Mouse (Mus musculus): ENCODE results near the gene Trnp1.

The Trnp1 gene

DNA sequence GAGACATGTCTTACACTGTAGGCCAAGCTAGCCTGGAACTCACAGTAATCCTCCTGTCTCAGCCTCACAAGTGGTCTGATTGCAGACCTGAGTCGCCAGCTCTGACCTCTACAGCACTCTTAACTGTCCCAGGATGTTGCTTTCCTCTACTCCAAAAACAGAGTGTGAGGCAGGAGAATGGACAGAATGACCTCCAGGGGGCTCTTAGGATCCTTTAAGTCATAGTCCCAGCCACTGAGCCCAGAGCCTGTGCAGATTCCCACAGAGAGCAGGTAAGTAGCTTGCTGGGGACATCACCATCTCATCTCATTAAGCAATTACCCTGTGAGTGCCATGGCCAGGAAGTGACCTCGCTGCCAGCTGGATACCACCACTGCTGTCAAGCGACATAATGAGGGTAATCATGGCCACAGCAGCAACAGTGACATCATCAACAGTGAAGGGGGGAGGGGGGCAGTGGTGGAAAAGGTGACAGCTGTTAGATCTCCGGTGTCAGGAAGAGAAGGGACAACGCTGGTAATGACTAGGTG lies 37.5 kb downstream of the Trnp1 start:
- DNase-seq (ENCODE audit: low read depth, low spot score): no peak

DNA sequence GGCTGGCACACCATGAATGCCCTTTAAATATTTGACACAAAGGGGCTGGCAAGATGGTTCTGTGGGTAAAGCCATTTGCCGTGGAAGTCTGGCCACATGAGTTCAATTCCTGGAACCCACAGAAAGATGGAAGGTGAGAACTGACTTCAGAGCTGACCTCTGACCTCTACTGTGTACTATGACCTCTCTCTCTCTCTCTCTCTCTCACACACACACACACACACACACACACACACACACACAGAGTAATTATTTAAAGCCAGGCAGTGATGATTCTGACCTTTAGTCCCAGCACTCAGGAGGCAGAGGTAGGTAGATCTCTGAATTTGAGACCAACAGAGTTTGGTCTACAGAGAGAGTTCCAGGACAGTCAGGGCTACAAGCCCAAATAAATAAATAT lies 38.3 kb downstream of the Trnp1 start:
- DNase-seq (ENCODE audit: low read depth, low spot score): no peak

- DNase-seq (ENCODE audit: low read depth, low spot score): no peak
These were observed 40.3 kb downstream of the Trnp1 start for GRCm38 (mm10) chr4:133458044-133458443.

- no peak for DNase-seq (ENCODE audit: low read depth, low spot score)
These were observed 45.9 kb downstream of the Trnp1 start for GRCm38 (mm10) chr4:133452433-133452832.

- no peak for DNase-seq (ENCODE audit: low read depth, low spot score)
These were observed 46.8 kb downstream of the Trnp1 start for GRCm38 (mm10) chr4:133451536-133451935.

GRCm38 (mm10) chr4:133449726-133450125 lies 48.6 kb downstream of the Trnp1 start:
- no peak for DNase-seq (ENCODE audit: low read depth, low spot score)

GRCm38 (mm10) chr4:133448708-133449388 lies 49.5 kb downstream of the Trnp1 start:
- no peak for DNase-seq (ENCODE audit: low read depth, low spot score)

DNA sequence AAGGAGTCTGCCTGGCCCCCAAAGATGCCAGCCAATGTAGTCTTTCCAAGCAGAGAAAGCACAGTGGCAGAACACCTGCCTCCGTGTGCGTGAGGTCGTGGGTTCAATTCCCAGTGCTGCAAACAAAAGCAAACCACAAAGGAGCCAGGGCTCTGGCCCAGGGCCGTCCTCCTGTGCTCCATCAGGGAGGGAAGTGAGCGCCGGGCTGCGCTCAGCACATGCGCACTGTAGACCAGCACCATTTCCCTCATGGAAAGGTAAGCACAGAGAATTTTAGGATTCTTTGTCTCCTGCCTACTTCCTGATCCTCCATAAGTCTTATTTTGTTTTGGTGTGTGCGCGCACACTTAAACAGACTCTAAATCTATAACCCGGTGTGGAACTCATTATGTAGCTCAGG lies 50.4 kb downstream of the Trnp1 start:
- no peak for DNase-seq (ENCODE audit: low read depth, low spot score)

- no peak for DNase-seq (ENCODE audit: low read depth, low spot score)
These were observed 51.0 kb downstream of the Trnp1 start for GRCm38 (mm10) chr4:133447366-133447765.

GRCm38 (mm10) chr4:133445727-133446126 lies 52.6 kb downstream of the Trnp1 start:
- no peak for DNase-seq (ENCODE audit: low read depth, low spot score)

DNA sequence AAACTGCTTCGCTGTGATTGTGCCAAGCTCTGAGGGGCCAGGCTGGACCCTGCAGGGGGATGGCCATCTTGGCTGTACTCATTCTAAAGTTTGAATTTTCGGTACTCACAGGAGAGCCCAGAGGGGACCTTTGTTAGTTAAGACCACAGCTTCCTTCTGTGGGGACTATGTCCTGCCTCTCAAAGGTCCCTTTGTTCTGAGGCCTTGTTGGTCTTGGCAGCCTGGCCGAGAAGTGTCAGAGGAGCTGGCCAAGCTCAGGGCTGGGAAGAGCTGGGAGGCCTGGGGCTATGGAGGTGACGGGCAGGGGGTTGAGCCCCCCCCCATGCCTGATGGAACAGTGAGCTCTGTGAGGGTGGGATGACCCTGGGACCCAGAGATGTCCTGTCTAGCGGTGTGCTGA lies 55.3 kb downstream of the Trnp1 start:
- DNase-seq (ENCODE audit: low read depth, low spot score): no peak

DNA sequence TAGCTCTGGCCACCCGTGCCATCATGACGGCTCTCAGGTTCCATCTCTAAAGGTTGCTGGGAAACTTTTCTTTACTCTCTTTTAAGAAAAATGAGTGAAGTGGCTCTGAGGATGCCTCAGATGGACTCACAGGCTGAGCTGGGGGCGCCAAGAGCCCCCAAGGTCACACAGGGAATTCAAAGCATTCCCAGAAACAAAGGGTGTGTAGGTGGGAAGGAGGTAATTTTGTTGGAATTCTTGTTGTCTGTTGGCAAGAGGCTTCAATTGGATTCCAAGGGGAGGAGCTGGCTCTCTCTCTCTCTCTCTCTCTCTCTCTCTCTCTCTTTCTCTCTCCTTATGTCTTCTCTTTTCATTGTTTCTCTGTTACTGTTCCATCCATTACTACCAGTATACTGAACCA lies 56.2 kb downstream of the Trnp1 start:
- DNase-seq (ENCODE audit: low read depth, low spot score): peak; percentile 56

All from ES-CJ7 (cell line).